Comparison of ENCODE assay signal across 1 mouse cellular context in genomic region chr6:37903810-37904209, GRCm38 (mm10).
TF ChIP-seq lines count a peak whose summit lies in the region.

No protein-coding gene starts in this region.

TF ChIP-seq in MEL, 35 proteins besides CTCF, POLR2A, EP300 and RAD21 (continued from another document):
- TF ChIP-seq USF1 (IDR thresholded peaks at IDR 0.05; ENCODE audit: low read depth, low read length) (no peak), TCF12 (IDR thresholded peaks at IDR 0.05; ENCODE audit: low read depth, low read length) (no peak), MYC (IDR thresholded peaks at IDR 0.05; ENCODE audit: low read depth, low read length) (no peak), CHD2 (IDR thresholded peaks at IDR 0.05; ENCODE audit: low read length) (no peak), GATA1 (IDR thresholded peaks at IDR 0.05; ENCODE audit: low read depth, low read length) (no peak), ZMIZ1 (IDR thresholded peaks at IDR 0.05; ENCODE audit: low read depth, low read length) (no peak), TAL1 (IDR thresholded peaks at IDR 0.05; ENCODE audit: low read length) (no peak), RCOR1 (IDR thresholded peaks at IDR 0.05; ENCODE audit: low read depth, low read length) (no peak), MAZ (IDR thresholded peaks at IDR 0.05; ENCODE audit: low read depth, low read length) (no peak), MAX (IDR thresholded peaks at IDR 0.05; ENCODE audit: low read length) (no peak), ETS1 (IDR thresholded peaks at IDR 0.05; ENCODE audit: low read depth, low read length) (no peak), HCFC1 (IDR thresholded peaks at IDR 0.05; ENCODE audit: low read depth, low read length) (no peak), KAT2A (conservative IDR thresholded peaks at IDR 0.05; ENCODE audit: low read depth, low read length) (no peak), MXI1 (IDR thresholded peaks at IDR 0.05; ENCODE audit: low read depth, low read length) (no peak), ELF1 (IDR thresholded peaks at IDR 0.05; ENCODE audit: low read depth, low read length) (no peak), SMC3 (IDR thresholded peaks at IDR 0.05; ENCODE audit: low read depth, low read length) (no peak)
TF ChIP-seq in MEL: peak in this region for 0.
